Mouse (Mus musculus): ENCODE results near the gene 4930404N11Rik. TPM values are rescaled to one million over a fixed set of nuclear protein-coding genes. Genes with fewer than 3 reads are reported as not detected.

4930404N11Rik gene
- polyA plus RNA-seq, 1 experiment from 2014 or later: 0.81 TPM

GRCm38 (mm10) chr10:81408424-81408729, 42.8 kb upstream of the 4930404N11Rik start:
- WGBS: 49% methylated on average over 13 of the region's 13 CpGs
- H3K4me3 ChIP-seq: no peak overlapping the region
- peak overlapping the region; percentile 51; the same call in 1 of the 2 replicates for H3K4me2 ChIP-seq
- peaks cover 88% of the 10 kb centered on the region for H3K4me1 ChIP-seq (replicated peaks)
- no peak for ATAC-seq (replicated peaks; ENCODE audit: insufficient number of reproducible peaks, insufficient read depth, low FRiP score, low read depth)
- peak overlapping the region; percentile 98 for H3K27ac ChIP-seq
- no peak overlapping the region for H3K9ac ChIP-seq
- no peaks in the 10 kb centered on the region for H3K9me3 ChIP-seq (replicated peaks)
- peaks cover 21% of the 10 kb centered on the region for H3K36me3 ChIP-seq
- no peaks in the 10 kb centered on the region for H3K27me3 ChIP-seq

DNA sequence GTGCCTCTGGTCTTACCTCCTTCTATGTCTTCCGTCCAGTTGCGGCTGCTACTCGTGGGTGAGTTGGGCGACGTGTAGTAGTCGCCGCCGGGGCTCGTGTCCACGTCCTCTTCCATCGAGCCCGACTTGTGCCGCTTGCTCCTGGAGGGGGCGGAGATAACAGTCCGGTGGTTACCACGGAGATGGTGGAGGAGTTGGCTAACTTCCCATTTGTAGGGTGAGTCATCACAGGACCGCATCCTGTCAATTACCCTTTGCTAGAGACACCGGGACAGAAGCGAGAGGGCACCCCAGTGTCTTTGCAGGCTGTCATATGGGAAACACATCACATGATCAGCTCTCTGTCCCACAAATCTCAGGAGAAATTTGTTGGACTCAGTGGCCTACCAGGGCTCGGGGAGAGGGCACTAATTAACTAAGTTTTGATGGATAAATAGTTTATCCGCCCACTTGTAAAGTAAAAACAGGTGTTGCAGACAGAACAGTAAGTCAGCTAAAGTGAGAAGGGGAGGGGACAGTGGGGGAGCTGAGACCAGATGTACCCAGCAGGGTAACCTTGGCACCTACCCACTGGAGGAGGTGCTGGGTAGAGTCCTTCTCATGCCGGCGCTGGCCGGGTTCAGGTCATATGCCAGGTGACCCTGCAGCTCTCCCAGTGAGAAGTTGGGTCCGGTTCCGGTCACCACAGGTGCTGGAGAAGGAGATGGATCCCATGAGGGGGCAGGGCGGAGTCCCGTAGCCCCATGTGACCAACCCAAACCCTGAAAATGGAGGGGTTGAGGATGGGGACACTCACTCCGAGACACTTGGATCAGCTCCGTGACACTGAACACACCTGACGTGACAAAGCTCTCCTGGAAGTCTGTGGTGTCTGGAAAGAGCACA, 42.2 kb upstream of the 4930404N11Rik start:
- Histone ChIP-seq H3K36me3 (peaks cover 22% of the 10 kb centered on the region), H3K4me3 (peak overlapping the region; percentile 31), H3K4me2 (peak overlapping the region; percentile 51), H3K9me3 (replicated peaks) (no peaks in the 10 kb centered on the region), H3K27ac (peak overlapping the region; percentile 98), H3K9ac (peak overlapping the region; percentile 5; the same call in 1 of the 2 replicates), H3K27me3 (no peaks in the 10 kb centered on the region), H3K4me1 (replicated peaks) (peaks cover 88% of the 10 kb centered on the region)
- WGBS: 20% methylated on average over 31 of the region's 31 CpGs
- 0 out of 2 replicates have a peak, but pooled peaks have one; percentile 15 for ATAC-seq (replicated peaks; ENCODE audit: insufficient number of reproducible peaks, insufficient read depth, low FRiP score, low read depth)

DNA sequence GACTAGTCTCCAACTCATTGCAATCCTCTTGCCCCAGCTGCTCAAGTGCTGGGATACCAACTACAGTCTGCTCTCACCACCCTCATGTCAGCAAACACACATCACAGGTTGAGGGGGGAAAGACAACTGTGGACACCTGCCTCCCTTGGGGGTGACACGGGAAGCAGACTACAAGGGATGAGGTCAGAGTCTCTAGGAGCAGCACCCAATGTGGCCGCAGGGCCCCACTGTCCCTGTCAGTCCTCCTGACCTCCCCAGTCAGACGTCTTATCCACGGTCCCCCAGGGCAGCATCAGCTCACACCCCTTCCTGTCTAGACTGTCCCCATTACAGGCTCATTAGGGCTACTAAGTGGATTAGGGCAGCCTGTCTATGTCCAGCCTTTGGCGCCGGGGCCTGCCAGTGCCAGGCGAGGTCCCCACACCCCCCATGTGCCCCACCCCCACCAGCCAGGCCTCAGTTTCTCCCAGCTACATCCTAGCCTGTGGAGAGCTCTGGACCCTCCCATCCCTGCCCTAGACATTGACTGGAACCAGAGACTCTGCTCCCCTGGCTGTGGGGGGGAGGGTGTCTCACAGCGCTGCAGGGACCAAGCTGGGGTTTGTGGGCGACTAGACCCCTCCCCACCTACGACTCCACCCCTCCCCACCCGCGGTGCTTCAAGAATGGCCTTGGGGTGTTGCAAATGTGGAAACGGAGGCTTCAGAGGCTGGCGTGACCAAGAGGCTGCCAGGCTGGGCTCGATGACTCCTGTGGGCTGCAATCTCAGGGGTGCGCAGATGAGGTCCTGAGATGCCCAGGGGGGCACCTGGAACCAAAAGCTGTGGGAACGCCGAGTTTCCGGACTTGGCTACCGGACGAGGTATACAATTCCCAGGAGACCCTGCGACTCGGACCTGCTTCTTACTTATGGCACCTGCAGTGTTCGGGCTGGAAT, 41.2 kb upstream of the 4930404N11Rik start:
- WGBS: 32% methylated on average over 24 of the region's 24 CpGs
- Histone ChIP-seq H3K27me3 (no peaks in the 10 kb centered on the region), H3K36me3 (peaks cover 22% of the 10 kb centered on the region), H3K4me3 (peak overlapping the region; percentile 31), H3K9me3 (replicated peaks) (no peaks in the 10 kb centered on the region), H3K4me2 (peak overlapping the region; percentile 51), H3K4me1 (replicated peaks) (peaks cover 88% of the 10 kb centered on the region), H3K9ac (peak overlapping the region; percentile 5; the same call in 1 of the 2 replicates), H3K27ac (peak overlapping the region; percentile 98)
- ATAC-seq (replicated peaks; ENCODE audit: insufficient number of reproducible peaks, insufficient read depth, low FRiP score, low read depth): no peak

DNA sequence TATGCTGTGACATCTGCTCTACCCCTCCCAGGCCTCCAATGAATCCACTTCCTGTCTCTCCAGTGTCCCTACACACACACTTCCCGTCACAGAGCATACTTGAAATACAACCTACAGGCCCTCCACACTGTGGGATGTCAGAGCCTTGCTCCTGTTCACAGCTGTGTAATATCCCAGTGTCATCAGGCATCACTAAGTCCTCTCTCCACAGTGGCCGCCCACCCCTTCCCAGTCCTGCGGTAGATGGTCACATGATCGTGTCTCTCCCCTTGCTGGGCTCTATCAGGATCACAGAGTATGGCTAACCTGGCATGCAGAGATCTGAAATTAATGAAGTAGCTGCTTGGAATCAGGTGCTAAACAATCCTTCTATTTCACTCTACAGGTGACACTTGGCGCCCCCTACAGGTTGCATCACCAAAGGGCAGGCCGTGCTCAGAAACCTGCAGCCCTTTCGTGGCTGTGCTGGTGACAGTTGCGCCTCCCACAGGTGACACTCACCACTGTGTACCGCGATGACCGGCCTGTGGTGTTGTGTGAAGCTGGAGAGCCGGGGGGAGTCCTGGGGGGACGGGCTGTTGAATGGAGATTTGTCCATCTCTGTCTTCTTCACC, 40.1 kb upstream of the 4930404N11Rik start:
- Histone ChIP-seq H3K36me3 (peaks cover 25% of the 10 kb centered on the region), H3K9me3 (replicated peaks) (no peaks in the 10 kb centered on the region), H3K27me3 (no peaks in the 10 kb centered on the region), H3K4me1 (replicated peaks) (peaks cover 88% of the 10 kb centered on the region), H3K4me2 (no peak overlapping the region), H3K9ac (no peak overlapping the region), H3K4me3 (no peak overlapping the region), H3K27ac (peak overlapping the region; percentile 25; the same call in 1 of the 2 replicates)
- 46% methylated on average over 13 of the region's 13 CpGs for WGBS
- no peak for ATAC-seq (replicated peaks; ENCODE audit: insufficient number of reproducible peaks, insufficient read depth, low FRiP score, low read depth)

DNA sequence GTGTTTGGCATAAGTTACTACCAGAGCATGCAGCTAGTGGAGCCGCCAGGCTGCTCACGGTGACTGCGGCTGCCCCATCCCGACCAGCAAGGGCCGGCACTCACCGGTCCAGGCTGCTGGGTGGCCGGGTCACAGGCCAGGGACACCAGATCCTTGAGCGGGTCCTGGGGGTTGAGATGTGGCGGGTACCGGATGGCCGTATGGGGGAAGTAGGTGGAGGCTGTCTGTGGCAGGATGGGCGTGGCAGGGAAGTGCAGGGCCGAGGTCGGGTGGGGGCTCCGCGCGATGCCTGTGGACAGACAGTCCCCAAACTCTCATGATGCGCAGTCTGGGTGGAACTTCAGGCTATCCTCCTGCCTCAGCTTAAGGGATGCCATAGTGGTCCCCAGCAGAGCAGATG, 39.1 kb upstream of the 4930404N11Rik start:
- H3K9me3 ChIP-seq (replicated peaks): no peaks in the 10 kb centered on the region
- 65% methylated on average over 18 of the region's 18 CpGs for WGBS
- H3K4me3 ChIP-seq: no peak overlapping the region
- peaks cover 78% of the 10 kb centered on the region for H3K4me1 ChIP-seq (replicated peaks)
- no peak overlapping the region for H3K27ac ChIP-seq
- no peaks in the 10 kb centered on the region for H3K27me3 ChIP-seq
- peaks cover 35% of the 10 kb centered on the region for H3K36me3 ChIP-seq
- no peak overlapping the region for H3K4me2 ChIP-seq
- no peak overlapping the region for H3K9ac ChIP-seq
- ATAC-seq (replicated peaks; ENCODE audit: insufficient number of reproducible peaks, insufficient read depth, low FRiP score, low read depth): no peak

DNA sequence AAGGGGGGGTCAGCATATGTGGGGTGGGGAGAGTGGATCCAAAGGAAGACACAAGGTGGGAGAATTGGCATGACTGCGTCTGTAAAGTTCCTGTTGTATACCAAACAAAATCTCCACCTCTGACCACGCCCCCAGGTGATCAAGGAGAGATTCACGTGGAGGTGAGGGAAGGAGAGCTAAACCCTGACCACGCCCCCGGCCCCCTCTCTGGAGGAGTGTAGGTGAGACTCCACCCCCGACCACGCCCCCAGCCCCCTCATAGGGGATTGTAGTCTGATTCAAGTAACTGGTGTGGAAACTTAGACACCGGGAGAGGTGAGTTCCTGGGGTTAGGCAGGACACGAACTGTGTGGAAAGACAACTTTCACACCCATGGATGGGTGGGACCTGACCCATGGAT, 38.5 kb upstream of the 4930404N11Rik start:
- Histone ChIP-seq H3K27me3 (no peaks in the 10 kb centered on the region), H3K4me1 (replicated peaks) (peaks cover 72% of the 10 kb centered on the region), H3K4me3 (no peak overlapping the region), H3K9me3 (replicated peaks) (no peaks in the 10 kb centered on the region), H3K36me3 (peaks cover 41% of the 10 kb centered on the region), H3K9ac (no peak overlapping the region), H3K27ac (no peak overlapping the region), H3K4me2 (no peak overlapping the region)
- WGBS: 38% methylated on average over 9 of the region's 9 CpGs
- ATAC-seq (replicated peaks; ENCODE audit: insufficient number of reproducible peaks, insufficient read depth, low FRiP score, low read depth): no peak

DNA sequence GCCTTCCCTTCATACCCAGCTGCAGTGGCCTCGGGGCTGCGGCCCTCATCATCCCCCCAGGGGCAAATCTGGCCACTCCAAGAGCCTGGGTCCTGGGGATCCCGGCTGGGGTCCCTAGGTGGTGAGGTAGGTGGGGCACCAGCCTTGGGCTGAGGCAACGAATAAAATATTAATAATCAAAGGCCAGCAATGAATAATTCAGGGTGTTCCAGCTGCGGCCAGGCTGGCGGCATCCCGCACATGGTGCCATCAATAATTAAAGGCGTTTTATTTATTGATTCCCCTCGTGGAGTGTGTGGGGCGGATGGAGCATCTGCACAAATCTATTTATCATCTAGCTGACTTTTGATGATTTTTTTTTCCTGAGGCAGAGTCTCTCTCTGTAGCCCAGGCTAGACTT, 37.9 kb upstream of the 4930404N11Rik start:
- WGBS: 73% methylated on average over 10 of the region's 10 CpGs
- H3K4me2 ChIP-seq: no peak overlapping the region
- H3K27ac ChIP-seq: peak overlapping the region; percentile 90
- H3K9me3 ChIP-seq (replicated peaks): no peaks in the 10 kb centered on the region
- peaks cover 66% of the 10 kb centered on the region for H3K4me1 ChIP-seq (replicated peaks)
- no peak overlapping the region for H3K9ac ChIP-seq
- peaks cover 45% of the 10 kb centered on the region for H3K36me3 ChIP-seq
- H3K4me3 ChIP-seq: no peak overlapping the region
- no peak for ATAC-seq (replicated peaks; ENCODE audit: insufficient number of reproducible peaks, insufficient read depth, low FRiP score, low read depth)
- no peaks in the 10 kb centered on the region for H3K27me3 ChIP-seq

- WGBS: 22% methylated on average over 7 of the region's 7 CpGs
- Histone ChIP-seq H3K36me3 (peaks cover 56% of the 10 kb centered on the region), H3K4me2 (peak overlapping the region; percentile 41), H3K27ac (peak overlapping the region; percentile 90), H3K9me3 (replicated peaks) (no peaks in the 10 kb centered on the region), H3K9ac (peak overlapping the region; percentile 40), H3K4me1 (replicated peaks) (peaks cover 56% of the 10 kb centered on the region), H3K27me3 (no peaks in the 10 kb centered on the region), H3K4me3 (peak overlapping the region; percentile 17; the same call in 1 of the 2 replicates)
- no peak; the same call in 1 of the 2 replicates for ATAC-seq (replicated peaks; ENCODE audit: insufficient number of reproducible peaks, insufficient read depth, low FRiP score, low read depth)
Measured at GRCm38 (mm10) chr10:81402227-81402765, 36.7 kb upstream of the 4930404N11Rik start.

DNA sequence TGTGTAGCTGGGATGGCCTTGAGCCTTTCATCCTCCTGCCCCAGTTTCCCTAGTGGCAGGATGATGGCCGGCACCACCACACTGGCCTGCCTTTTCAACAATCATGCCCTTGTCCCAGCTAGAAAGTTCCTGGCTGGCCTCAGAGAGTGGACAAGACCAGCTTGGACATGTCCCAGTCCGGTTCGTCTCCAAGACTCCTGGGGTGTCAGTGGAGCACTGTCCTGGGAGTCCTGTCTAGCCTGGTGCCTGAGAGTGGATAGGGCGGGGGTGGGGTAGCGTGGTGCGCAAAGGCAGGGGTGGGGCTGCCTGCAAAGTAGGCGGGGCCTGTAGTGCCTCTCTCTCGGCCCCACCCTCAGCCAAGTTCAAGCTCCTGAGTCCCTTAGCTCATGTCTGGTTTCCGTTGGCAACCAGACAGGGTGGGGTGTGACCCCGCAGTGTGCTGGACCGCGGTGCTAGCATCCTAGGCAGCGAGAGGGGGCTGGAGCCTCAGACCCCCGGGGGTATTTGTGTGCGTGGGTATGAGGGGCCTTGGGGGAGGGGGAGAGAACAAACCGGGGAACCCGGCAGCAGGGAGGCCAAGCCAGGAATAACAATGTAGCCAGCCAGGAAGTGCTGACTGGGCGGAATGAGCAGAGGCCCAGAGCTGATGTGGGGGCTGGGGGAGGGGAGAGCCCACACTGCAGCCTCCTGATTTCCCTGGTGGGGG, 36.1 kb upstream of the 4930404N11Rik start:
- Histone ChIP-seq H3K4me1 (replicated peaks) (peaks cover 50% of the 10 kb centered on the region), H3K27ac (peak overlapping the region; percentile 90), H3K9ac (peak overlapping the region; percentile 40), H3K27me3 (no peaks in the 10 kb centered on the region), H3K36me3 (peaks cover 57% of the 10 kb centered on the region), H3K9me3 (replicated peaks) (no peaks in the 10 kb centered on the region), H3K4me3 (peak overlapping the region; percentile 17; the same call in 1 of the 2 replicates), H3K4me2 (peak overlapping the region; percentile 41)
- ATAC-seq (replicated peaks; ENCODE audit: insufficient number of reproducible peaks, insufficient read depth, low FRiP score, low read depth): peak; percentile 77
- 14% methylated on average over 18 of the region's 18 CpGs for WGBS

DNA sequence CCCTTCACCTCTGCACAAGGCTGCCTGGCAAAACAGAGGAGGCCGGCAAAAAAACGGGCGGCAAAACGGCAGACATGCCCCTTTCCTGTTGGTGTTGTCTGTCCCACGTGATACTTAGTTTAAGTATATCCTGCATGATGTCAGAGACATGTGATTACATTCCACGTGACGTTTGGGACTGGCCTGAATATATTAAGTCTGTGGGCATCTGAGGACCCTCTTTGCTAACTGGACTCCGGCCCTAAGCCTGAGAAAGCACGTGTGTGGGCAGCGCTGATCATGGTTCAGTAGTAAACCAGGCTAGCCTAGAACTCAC, 35.5 kb upstream of the 4930404N11Rik start:
- Histone ChIP-seq H3K9ac (no peak overlapping the region), H3K4me3 (no peak overlapping the region), H3K4me1 (replicated peaks) (peaks cover 45% of the 10 kb centered on the region), H3K4me2 (0 out of 2 replicates have a peak overlapping the region, but pooled peaks have one; percentile 41), H3K27ac (peak overlapping the region; percentile 90), H3K27me3 (no peaks in the 10 kb centered on the region), H3K9me3 (replicated peaks) (no peaks in the 10 kb centered on the region), H3K36me3 (peaks cover 57% of the 10 kb centered on the region)
- no peak for ATAC-seq (replicated peaks; ENCODE audit: insufficient number of reproducible peaks, insufficient read depth, low FRiP score, low read depth)
- 46% methylated on average over 10 of the region's 10 CpGs for WGBS
